Mouse (Mus musculus) lung, postnatal 36 days (tissue): ENCODE results near the gene Haghl.

Experiments
- DNase-seq: peaks from one replicate; pipeline ENCODE4 v3.0.0; 2022; ENCODE audit warnings: mixed read lengths

Haghl gene

DNA sequence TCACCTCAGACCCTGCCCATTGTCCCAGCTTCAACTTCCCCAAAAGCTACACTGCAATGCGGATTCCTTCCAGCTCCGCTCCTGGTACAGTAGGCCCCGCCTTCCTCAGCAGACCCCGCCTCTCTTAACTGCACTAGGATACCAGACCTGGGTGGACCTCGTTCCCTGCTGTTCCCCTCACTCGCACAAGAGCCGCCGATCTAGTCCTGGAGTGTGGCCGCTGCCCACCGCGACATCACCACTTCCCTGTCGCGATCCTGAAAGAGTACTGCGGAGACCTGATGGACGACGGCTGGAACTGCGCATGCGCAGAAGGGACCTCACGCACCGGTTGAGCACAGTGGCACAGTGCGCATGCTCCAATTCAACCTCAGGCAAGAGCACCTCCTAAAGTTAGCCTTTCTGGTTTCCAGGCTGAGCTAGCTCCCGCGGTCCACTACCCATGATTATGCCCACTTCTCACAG is at the start of gene Haghl:
Haghl (minus strand) TSS at position 393 of the 465 bp plus-strand sequence.
- DNase-seq = peak; percentile 98

DNA sequence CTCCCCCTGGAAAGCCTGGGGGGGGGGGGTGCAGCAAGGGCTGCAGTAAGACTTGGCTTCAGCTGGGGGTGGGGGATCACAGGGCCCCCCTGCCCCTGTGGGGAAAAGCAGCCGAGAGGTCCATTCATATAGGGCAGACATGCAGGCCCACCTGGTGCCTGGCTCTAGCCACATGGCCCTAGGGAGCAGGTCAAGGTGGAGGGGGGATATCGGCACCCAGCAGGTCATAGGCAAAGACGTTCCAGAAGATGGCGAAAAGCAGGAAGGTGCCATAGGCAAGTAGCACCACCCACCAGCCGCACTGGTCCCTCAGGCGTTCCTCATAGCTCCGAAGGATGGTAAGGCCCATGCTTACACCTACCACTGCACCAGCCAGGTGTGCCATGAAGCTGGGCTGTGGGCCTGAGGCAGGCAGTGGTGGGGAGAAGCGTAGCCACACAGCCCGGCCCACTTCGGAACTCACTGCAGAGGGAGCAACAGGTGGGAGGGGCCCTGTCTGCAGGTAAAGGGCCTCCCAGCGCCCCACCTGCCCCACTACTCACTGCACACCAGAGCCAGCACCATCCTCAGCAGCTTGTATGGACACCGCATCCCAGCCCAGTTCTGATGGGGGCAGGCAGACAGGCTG is 49.2 kb upstream of the Haghl start:
- DNase-seq = no peak

DNA sequence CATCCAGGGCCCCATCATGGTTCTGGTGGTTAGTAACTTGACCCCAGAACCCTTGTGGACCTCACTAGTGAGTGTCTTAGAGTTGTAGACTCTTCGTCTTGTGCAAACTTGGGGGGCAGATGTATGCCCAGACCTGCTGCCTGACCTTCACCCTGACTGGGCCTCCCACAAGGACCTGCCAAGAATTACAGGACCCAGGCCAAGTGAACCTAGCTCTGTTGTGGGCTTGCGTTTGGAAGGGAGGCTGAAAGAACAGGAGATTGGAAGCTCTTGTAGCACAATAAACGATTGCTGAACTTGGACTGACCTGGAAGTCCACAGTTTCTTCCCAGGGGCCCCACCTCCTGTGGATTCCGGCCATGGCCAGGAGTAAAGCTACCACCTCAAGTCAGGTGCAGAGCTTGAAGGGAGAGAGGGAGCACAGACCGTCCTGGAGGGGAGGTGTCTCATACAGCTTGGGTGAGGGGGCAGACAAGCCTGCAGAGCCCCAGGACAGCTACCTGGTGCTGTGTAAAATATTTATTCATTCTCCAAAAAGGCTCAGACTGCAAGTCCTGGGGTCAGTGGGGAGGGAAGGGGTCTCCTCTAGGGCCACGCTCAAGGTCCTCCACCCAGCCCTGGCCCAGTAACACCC is 48.6 kb upstream of the Haghl start:
- peak; percentile 23 for DNase-seq

DNA sequence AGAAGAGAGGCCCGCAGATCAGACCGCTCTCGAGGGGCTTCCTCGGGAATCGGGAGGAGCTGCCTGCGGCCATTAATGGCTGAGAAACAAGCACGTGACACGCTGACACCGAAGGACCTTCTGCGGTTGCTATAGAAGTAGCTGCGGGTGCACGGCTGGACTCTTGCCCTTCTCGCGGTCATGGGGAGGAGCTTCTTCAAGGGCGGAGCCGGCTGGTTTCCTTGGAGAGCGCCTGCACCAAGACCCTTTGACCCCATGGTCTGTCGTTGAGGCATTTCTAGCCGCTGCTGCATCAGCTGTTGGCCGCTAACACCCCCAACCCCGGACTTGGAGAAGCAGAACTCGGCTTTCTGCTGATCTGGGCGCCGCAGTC is 47.8 kb upstream of the Haghl start, which contains the start of gene Stub1:
Stub1 (minus strand) TSS at position 114 of the 373 bp plus-strand sequence.
- peak; percentile 94 for DNase-seq

DNA sequence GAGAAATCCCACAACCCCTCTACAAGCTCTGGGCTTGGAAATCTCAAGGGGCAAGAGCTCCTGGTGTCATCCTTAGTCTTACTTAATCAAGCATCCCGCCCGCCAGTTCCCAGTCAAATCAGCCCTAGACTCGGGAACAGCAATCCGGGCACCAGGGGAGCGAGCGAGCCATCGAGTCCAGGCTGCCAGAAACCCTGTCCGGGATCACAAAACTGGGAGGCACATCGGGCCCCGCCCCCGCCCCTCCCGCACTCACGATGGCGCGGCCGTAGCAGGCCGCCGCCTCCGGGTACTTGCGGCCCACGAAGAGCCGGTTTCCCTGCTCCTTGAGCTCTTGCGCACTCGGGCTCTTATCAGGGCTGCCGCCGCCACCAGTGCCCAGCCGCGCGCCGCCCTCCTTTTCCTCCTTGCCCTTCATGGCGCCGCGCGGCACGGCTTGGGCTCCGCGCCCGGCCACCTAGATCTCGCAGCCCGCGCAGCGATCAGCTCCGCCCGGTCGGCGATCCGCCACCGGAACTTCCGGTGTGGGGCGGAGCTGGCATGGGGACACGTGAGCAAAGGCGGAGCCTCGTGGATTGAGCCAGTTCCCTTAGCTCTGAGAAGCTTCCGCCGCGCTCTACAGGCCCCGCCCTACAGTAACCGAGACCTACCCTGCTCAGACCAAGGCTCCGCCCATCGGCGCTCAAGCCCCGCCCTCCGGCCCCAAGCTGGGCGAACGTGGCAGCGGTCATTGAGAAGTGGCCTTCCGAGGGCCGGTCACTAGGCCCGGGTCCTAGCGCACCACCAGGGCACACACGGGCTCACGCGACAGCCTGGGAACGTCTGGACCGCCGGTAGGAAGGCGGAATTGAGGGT is 47.2 kb upstream of the Haghl start:
- DNase-seq = peak; percentile 100

DNA sequence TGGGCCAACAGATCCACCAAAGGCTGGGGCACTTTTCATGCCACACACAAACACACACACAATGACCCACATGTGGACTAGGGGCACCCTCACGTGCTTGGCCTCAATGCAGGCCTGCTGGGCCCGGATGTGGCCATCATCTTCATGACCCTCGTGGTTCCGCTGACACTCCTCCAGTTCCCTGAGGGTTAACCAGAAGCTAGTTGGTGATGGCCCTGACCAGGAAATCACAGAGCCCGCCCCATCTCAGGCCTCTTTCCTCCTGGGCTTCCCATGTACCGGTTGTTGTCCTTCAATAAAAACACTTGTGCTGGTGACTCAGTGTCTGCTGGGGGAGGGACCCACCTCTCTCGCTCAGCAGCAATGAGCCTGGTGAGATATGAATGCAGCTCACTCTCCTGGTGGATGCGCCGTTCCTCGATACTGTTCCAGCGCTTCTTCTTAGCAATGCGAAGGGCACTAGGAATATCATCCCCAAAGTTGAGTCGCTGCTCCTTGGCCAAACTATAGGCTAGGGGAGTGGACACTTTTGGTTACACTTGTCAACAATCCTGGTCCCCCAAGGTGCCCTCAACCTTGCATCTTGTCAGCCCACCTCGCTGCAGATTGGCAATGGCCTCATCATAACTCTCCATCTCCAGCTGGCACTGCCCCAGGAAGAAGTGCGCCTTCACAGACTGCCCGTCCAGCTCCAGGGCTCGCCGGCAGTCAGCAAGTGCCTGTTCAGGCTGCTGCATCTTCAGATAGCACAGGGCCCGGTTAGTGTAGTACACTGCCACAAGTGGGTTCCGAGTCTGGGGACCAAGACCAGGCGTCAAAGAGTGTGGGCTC is 46.2 kb upstream of the Haghl start:
- no peak for DNase-seq

DNA sequence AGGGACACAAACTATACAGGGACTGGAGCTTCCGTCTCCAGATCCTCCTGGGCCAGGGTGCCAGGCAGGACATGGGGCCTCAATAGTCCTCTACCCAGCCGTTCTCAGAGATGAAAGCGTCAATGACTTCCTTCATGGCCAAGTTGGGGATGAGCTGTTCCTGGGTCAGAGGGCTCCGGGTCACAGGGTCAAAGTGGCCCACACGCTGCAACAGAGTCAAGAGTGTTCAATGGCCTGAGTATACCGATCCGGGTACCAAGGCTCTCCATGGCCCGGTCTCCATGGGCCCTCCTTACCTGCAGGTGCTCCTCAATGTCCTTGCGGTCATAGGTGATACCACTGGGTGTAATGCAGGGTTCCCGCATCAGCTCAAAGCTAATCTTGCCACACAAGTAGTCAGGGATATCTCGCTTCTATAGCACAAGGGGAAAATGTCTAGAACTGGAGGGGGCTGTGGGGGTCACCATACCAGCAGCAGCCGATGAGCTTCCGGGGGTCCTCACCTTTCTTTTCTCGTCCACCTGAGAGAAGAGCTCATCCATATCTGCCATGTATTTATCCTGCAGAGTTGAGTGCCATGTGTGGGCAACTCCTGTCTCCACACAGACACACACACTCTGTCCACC is 45.4 kb upstream of the Haghl start:
- no peak for DNase-seq

DNA sequence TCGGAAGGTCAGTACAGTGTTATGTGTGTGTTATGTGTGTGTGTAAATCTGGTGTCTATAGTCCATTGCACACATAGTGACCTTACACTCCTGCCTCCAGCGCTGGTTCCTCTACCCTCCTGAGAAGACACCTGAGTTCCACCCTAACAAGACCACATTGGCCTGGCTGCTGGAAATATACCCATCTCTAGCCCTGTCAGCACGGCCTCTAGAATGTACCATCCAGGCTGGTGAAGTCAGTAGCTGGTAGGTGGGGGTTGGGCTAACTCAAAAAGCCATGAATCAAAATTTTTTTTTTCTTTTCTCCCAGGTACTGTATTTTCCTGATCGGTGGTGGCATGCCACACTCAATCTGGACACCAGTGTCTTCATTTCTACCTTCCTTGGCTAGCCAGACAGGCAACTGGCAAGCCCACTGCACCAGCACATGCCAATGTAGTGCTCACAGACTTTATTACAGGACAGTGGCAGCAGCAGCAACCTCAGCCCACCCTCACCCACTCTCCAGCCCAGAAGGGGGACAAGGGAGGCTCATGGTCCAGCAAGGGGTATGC is 44.8 kb upstream of the Haghl start:
- DNase-seq = no peak

DNA sequence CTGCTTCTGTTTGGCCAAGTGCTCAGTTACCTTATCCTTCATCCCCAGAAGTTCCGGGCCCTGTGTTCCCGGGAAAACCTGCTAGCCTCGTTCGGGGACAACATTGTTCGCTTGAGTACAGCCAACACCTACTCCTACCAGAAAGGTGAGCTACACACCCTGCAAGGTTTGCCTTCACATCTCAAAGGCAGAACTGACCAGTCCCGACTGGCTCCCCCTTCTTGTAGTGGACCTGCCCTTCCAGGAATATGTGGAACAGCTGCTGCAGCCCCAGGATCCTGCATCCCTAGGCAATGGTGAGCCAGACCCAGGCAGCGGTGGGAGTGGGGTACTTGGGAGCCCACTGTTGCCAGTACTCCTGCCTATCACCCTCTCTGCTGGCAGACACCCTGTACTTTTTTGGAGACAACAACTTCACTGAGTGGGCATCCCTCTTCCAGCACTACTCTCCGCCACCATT is 44.1 kb upstream of the Haghl start:
- DNase-seq = no peak

DNA sequence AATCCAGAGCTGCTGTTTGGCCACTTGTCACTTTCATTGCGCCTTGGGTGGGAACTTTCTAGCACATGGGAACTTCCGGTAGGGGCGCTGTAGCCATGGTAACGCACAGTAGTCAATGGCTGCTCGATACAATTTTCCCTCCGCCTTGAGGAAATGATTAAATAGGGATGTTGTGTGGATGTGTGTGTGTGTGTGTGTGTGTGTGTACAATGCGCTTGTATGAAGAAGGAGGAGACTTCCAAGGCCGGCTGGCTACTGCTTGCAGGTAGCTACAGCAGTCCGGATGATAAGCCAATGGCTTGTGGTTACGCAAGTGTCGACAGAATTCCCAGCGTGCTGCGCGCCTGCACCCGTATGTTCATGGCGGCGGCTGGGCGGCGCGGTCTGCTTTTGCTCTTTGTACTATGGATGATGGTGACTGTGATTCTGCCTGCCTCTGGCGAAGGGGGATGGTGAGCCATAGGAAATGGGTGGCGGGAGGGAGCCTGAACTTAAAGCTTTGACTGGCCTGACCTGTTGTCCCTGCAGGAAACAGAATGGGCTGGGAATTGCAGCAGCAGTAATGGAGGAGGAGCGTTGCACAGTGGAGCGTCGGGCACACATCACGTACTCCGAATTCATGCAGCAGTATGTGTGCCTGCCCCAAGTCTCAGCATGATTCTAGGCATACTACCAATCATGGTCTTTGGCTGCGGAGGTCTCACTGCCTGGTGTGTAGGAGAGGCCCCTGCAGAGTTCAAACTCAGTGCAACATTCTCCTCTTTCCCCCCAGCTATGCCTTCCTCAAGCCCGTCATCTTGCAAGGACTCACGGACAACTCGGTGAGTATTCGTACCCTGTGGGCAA is 43.5 kb upstream of the Haghl start, which contains the start of gene Jmjd8:
Jmjd8 (plus strand) TSS at position 156 of the 846 bp plus-strand sequence.
- DNase-seq = peak; percentile 83

DNA sequence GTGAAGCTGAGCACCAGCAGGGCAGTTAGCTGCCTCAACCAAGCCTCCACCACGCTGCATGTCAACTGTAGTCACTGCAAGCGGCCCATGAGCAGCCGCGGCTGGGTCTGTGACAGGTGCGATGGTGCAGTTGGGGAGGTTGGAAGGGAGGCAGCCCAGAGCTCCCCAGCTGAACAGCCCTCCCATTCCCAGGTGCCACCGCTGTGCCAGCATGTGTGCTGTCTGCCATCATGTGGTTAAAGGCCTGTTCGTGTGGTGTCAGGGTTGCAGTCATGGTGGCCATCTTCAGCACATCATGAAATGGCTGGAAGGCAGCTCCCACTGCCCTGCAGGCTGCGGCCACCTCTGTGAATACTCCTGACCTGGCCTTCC is 42.7 kb upstream of the Haghl start:
- DNase-seq = no peak

DNA sequence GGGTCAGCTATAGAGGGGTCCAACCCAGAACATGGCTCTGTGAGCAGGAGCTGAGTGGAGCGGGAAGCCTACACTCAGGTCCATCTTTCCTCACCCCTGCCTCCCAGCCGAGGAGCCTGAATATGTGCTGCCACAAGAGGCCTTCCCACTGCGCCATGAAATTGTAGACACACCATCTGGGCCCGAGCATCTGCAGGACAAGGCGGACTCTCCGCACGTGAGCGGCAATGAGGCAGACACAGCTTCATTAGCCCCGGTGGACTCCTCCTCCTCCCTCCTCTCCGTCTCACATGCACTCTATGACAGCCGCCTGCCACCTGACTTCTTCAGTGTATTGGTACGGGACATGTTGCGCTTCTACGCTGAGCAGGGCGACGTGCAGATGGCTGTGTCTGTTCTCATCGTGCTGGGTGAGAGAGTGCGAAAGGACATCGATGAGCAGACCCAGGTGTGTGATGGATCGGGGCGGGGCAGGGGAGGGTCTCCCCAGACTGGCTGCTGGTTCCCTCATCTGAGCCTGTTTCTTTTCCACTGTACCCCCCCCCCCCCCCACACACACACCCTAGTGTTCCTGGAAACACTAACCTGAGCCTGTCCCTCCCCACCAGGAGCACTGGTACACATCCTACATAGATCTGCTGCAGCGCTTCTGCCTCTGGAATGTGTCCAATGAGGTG is 42.2 kb upstream of the Haghl start:
- DNase-seq = no peak

DNA sequence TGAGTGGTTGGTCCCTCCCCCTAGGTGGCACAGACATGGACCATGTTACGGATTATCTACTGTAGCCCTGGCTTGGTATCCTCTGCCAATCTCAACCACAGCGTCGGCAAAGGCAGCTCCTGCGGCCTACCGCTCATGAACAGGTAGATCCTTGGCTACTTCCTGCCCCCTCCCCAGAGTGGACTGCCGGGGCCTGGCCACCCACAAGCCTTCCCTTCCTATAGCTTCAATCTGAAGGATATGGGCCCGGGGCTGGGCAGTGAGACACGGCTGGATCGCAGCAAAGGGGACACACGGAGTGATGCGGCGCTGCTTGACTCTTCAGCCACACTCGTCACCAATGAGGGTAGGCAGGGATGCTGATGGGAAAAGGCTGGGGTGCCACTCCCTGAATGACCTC is 41.5 kb upstream of the Haghl start:
- no peak for DNase-seq

DNA sequence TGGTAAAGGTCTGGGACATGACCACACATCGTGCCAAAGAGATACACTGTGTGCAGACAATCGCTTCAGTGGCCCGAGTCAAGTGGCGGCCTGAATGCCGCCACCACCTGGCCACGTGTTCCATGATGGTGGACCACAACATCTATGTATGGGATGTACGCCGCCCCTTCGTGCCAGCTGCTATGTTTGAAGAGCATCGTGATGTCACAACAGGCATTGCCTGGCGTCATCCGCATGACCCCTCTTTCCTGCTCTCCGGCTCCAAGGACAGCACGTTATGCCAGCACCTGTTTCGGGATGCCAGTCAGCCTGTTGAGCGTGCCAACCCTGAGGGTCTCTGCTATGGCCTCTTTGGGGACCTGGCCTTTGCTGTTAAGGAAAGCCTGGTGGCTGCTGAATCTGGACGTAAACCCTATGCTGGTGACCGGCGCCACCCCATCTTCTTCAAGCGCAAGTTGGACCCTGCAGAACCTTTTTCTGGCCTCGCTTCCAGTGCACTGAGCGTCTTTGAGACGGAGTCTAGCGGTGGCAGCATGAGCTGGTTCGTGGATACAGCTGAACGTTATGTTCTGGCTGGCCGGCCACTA is 40.6 kb upstream of the Haghl start:
- DNase-seq = no peak

DNA sequence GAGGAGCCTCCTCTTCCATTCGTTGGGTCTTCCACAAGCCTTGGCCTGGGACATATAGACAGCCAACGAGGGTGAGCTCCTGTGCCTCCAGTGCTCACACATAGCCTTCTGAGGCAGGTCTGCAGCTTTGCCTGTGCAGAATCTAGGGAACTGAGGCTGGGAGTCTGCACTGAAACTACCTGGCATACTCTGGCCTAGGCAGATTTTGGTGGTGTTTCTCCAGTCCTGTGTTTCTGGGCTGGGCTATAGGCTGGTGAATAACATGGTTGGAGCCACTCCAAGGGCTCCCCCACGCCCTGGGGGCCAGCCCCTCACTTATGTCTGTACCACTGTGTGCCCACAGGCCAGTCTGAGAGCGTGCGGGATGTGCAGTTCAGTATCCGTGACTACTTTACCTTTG is 39.8 kb upstream of the Haghl start:
- no peak for DNase-seq

DNA sequence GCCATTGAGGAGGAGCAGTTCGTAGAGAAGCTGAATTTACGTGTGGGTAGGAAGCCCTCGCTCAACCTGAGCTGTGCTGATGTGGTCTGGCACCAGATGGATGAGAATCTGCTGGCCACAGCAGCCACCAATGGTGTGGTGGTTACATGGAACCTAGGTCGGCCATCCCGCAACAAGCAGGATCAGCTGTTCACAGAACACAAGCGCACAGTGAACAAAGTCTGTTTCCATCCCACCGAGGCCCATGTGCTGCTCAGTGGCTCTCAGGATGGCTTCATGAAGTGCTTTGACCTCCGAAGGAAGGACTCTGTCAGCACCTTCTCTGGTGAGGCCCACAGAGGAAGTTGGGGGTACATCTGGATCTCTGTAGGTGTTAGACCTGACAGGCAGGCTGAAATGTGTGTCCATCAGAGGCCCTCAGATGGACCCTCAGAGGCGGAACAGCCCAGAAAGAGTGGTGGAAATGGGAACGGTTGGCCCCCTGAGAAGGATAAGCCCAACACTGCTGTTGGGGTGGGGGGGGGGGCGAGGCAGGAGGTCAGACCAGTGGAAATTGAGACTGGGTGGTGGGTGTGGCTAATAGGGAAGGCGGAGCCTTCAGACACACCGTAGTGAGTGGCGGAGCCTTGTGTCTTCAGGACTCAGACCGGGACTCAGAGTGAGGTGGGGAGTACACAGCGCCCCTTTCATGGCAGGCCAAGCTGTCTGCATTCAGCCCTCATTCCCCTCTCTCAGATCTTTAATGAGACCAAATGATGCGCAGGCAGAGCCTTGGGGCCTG is 39.1 kb upstream of the Haghl start:
- DNase-seq = no peak

DNA sequence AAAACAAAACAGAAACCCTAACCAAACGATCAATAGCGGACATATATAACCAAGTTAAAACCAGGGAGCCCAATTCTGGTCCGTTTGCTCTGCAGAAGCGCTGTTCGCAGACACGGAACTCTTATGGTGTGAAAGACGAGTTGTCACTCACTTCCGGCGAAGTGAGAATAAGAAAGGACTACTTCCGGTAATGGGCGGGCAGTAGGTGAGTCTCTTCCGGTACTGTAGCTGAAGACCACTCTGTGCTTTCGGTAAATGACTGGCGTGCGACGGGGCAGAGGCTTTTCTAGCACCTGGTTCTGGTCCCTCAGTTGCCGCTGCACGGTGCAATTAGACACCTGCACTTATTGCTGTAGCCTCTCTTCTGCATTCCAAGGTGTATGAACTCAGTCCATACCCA is 38.0 kb upstream of the Haghl start, which contains the start of gene Wdr24:
Wdr24 (plus strand) TSS at position 176 of the 400 bp plus-strand sequence.
- DNase-seq = peak; percentile 89

DNA sequence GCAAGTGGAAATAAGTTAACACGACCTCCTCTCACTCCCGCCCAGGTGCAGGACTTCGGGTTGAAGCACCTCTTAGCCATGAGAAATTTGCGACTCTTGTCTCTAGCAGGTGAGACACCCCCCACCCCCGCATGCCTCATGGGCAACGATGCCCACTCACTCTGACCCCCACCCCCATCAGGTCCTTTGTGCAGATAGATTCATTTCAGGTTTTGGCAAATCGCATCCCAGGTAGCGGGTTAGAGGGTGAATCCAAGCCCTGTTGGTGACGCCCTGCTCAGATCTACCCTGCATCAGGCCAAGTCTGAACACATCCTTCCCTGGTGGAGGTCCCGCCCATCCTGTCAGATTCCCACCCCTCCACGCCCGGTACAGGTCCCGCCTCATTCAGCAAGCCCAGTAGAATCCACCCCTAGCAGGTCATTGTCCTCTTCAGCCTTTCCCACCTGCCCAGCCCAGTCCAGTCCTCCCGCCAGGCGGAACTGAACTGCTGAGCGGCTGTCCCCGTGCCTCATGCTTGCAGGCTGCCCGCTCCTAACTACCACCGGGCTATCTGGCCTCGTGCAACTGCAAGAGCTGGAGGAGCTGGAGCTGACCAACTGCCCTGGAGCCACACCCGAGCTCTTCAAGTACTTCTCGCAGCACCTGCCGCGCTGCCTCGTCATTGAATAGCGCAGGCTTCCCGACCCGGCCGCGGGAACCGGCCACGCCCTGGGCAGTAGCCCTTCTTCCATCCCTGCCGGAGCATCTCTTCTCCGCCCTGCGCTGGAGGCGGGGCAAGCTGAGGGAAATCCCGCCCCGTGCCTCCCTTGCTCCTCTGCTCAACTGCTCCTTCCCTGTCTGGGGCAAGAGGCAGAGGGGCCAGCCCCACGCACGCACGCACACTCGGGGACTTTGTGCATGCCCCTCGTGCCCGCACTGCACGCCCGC is 33.6 kb upstream of the Haghl start:
- no peak for DNase-seq
